Comparison of ENCODE assay signal across 8 mouse cellular contexts in the genomic region with DNA sequence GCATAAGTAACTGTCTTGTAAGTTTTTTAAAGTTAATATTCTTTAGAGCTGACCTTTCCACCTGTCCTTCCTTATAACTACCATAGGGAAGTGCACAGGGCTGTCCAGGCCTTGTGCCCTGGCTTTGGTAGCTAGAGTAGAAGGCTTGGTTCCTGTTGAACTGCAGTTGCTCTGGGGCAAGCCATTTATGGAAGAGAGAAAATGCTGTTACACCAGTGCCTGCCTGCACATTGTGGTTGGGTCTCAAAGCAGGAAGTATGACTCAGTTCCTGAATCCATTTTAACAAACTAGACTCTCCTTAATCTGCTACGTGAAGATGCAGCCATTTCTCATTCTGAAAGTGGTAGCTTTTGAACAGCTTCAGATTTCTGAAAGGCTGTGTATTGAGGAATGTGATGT. TPM values are rescaled to one million over a fixed set of nuclear protein-coding genes. Genes with fewer than 3 reads are reported as not detected.
DNase-seq lines count a peak whose midpoint lies in the region; ATAC-seq and TF ChIP-seq lines count a peak whose summit lies in the region.

No protein-coding gene starts in this region.

- intact Hi-C loops in heart, postnatal 10 days (cut with DNase I): loop anchor here (1.0 kb wide), 1 partner anchor 12 kb away; the partner anchor contains the start of gene Arpc2

- peaks cover 20% of the 10 kb centered on the region; the same call in 1 of the 2 replicates for H3K4me1 ChIP-seq in liver, adult 2 months (ENCODE audit: control insufficient read depth, insufficient read depth, low read length)
- peaks cover 23% of the 10 kb centered on the region for H3K4me1 ChIP-seq in small intestine, adult 2 months (ENCODE audit: control insufficient read depth, insufficient read depth, insufficient read length, low read length)

- peak overlapping the region; percentile 82 for H3K27ac ChIP-seq in liver, adult 2 months (replicated peaks; ENCODE audit: insufficient read depth, low read depth, low read length)
- peak overlapping the region; percentile 99 for H3K27ac ChIP-seq in small intestine, adult 2 months (ENCODE audit: insufficient read depth, low read depth, low read length)

- CTCF ChIA-PET in Patski (lab: Charles Lee): interaction anchor here (0.8 to 3.0 kb wide), 8 partner anchors 9 to 41 kb away, joined by 3 to 10 read pairs (median 3); no protein-coding TSS in a partner anchor

- DNase-seq in 3T3-L1 (ENCODE audit: low read depth, low spot score) (peak; percentile 72), Patski (ENCODE audit: low read depth, low spot score) (peak; percentile 50)
- DNase-seq in heart, postnatal 10 days: peak; percentile 43 to 59
- peak; percentile 60 for DNase-seq in liver, adult 2 months (ENCODE audit: extremely low read depth, low read depth, low spot score)
- no peak for DNase-seq in ovary, postnatal 14 days (ENCODE audit: low spot score)
- no peak for DNase-seq in left cerebral cortex, adult 11 months (ENCODE audit: low spot score)

- H3K36me3 ChIP-seq in liver, adult 2 months (ENCODE audit: control insufficient read depth, insufficient read depth, low read length): peaks cover 40% of the 10 kb centered on the region
- peaks cover 57% of the 10 kb centered on the region for H3K36me3 ChIP-seq in small intestine, adult 2 months (ENCODE audit: control insufficient read depth, insufficient read depth, low read length)

- H3K4me3 ChIP-seq in liver, adult 2 months (ENCODE audit: insufficient read depth, low read depth, low read length): no peak overlapping the region
- no peak overlapping the region for H3K4me3 ChIP-seq in small intestine, adult 2 months (ENCODE audit: low read depth, low read length)

- in situ Hi-C loops in Patski (cut with MboI; ENCODE audit: low pct_unique_long_range_greater_than_20kb): no loop called here

- peak; percentile 81 for ATAC-seq in Patski
- ATAC-seq in erythroid progenitor cell, adult 5-6 weeks (replicated peaks; ENCODE audit: low FRiP score, poor library complexity, severe bottlenecking): no peak

- 29% methylated on average over 1 of the region's 1 CpGs for WGBS in liver, adult 2 months
- WGBS in small intestine, adult 2 months: 0% methylated on average over 1 of the region's 1 CpGs

- TF ChIP-seq CTCF in Patski (IDR thresholded peaks at IDR 0.05): no peak
- TF ChIP-seq CTCF in liver, adult 2 months (IDR thresholded peaks at IDR 0.05; ENCODE audit: low read depth, low read length): no peak
- no peak for TF ChIP-seq CTCF in small intestine, adult 2 months (IDR thresholded peaks at IDR 0.05; ENCODE audit: extremely low read depth, insufficient read length, insufficient replicate concordance, low read depth, low read length)

- POLR2A ChIA-PET in Patski (lab: Charles Lee): interaction anchor here (1.0 to 3.7 kb wide), 2 partner anchors 11 to 36 kb away, joined by 5 to 41 read pairs; partner anchors contain the start of gene Arpc2

- H3K9ac ChIP-seq in liver, adult 2 months (ENCODE audit: low read depth, low read length): no peak overlapping the region

- no peaks in the 10 kb centered on the region for H3K27me3 ChIP-seq in Patski
- H3K27me3 ChIP-seq in liver, adult 2 months (ENCODE audit: control insufficient read depth, insufficient read depth, low read length): no peaks in the 10 kb centered on the region
- H3K27me3 ChIP-seq in small intestine, adult 2 months (ENCODE audit: control insufficient read depth, insufficient read depth, low read length): no peaks in the 10 kb centered on the region

- H3K79me2 ChIP-seq in liver, adult 2 months (ENCODE audit: control insufficient read depth, insufficient read depth, low read length): peaks cover 26% of the 10 kb centered on the region; the same call in 1 of the 2 replicates

- no peak for TF ChIP-seq POLR2A in liver, adult 2 months (IDR thresholded peaks at IDR 0.05; ENCODE audit: extremely low read depth, insufficient read depth, low read length)
- TF ChIP-seq POLR2A in small intestine, adult 2 months (IDR thresholded peaks at IDR 0.05; ENCODE audit: low read depth, low read length): no peak

RNA-seq across cellular contexts. Expression of gene Arpc2, which starts 12.9 kb away (rescaled TPM):
- 419 TPM for polyA plus RNA-seq in Patski (2021)
- total RNA-seq in heart, postnatal 10 days (2021): 100 to 1,000 TPM; 213 to 219 TPM
- total RNA-seq in liver, adult 2 months (2014; rRNA removed): 83.4 and 96.3 TPM in 2 replicates
- polyA plus RNA-seq in liver, adult 2 months (2012; rRNA removed): 59.2 and 70.5 TPM in 2 replicates
- polyA plus RNA-seq in small intestine, adult 2 months (2012; rRNA removed): 110 and 323 TPM in 2 replicates
- 228 and 243 TPM in 2 replicates for total RNA-seq in erythroid progenitor cell, adult 5-6 weeks (2015; ENCODE audit: low replicate concordance)
- 69.4 and 89.7 TPM in 2 replicates for total RNA-seq in erythroid progenitor cell, adult 5-6 weeks (2017; ENCODE audit: low replicate concordance)

RNA-seq across cellular contexts. Expression of gene Gpbar1, which starts 29.6 kb away (rescaled TPM):
- polyA plus RNA-seq in Patski (2021): 1.7 TPM
- not detected for total RNA-seq in heart, postnatal 10 days (2021)
- total RNA-seq in liver, adult 2 months (2014; rRNA removed): not detected in 2 replicates
- polyA plus RNA-seq in liver, adult 2 months (2012; rRNA removed): 0.11 and 0.20 TPM in 2 replicates
- polyA plus RNA-seq in small intestine, adult 2 months (2012; rRNA removed): 1.8 and 3.1 TPM in 2 replicates
- total RNA-seq in erythroid progenitor cell, adult 5-6 weeks (2015; ENCODE audit: low replicate concordance): not detected in 2 replicates
- total RNA-seq in erythroid progenitor cell, adult 5-6 weeks (2017; ENCODE audit: low replicate concordance): not detected in 2 replicates

RNA-seq across cellular contexts. Expression of gene Aamp, which starts 35.7 kb away (rescaled TPM):
- 257 TPM for polyA plus RNA-seq in Patski (2021)
- 100 to 1,000 TPM; 103 to 109 TPM for total RNA-seq in heart, postnatal 10 days (2021)
- 112 and 115 TPM in 2 replicates for total RNA-seq in liver, adult 2 months (2014; rRNA removed)
- polyA plus RNA-seq in liver, adult 2 months (2012; rRNA removed): 156 TPM in 2 replicates
- polyA plus RNA-seq in small intestine, adult 2 months (2012; rRNA removed): 81.6 and 160 TPM in 2 replicates
- total RNA-seq in erythroid progenitor cell, adult 5-6 weeks (2015; ENCODE audit: low replicate concordance): 12.6 and 14.3 TPM in 2 replicates
- 17.1 and 26.6 TPM in 2 replicates for total RNA-seq in erythroid progenitor cell, adult 5-6 weeks (2017; ENCODE audit: low replicate concordance)

RNA-seq across cellular contexts. Expression of gene Pnkd, which starts 35.9 kb away (rescaled TPM):
- 158 TPM for polyA plus RNA-seq in Patski (2021)
- 100 to 1,000 TPM; 205 to 211 TPM for total RNA-seq in heart, postnatal 10 days (2021)
- total RNA-seq in liver, adult 2 months (2014; rRNA removed): 28.0 and 34.4 TPM in 2 replicates
- polyA plus RNA-seq in liver, adult 2 months (2012; rRNA removed): 130 and 138 TPM in 2 replicates
- polyA plus RNA-seq in small intestine, adult 2 months (2012; rRNA removed): 36.9 and 62.6 TPM in 2 replicates
- 6.5 and 12.2 TPM in 2 replicates for total RNA-seq in erythroid progenitor cell, adult 5-6 weeks (2015; ENCODE audit: low replicate concordance)
- total RNA-seq in erythroid progenitor cell, adult 5-6 weeks (2017; ENCODE audit: low replicate concordance): 0.76 and 1.8 TPM in 2 replicates

RNA-seq across cellular contexts. Expression of gene Cxcr1, which starts 54.4 kb away (rescaled TPM):
- polyA plus RNA-seq in Patski (2021): not detected
- not detected for total RNA-seq in heart, postnatal 10 days (2021)
- not detected in 2 replicates for total RNA-seq in liver, adult 2 months (2014; rRNA removed)
- not detected in 2 replicates for polyA plus RNA-seq in liver, adult 2 months (2012; rRNA removed)
- not detected in 2 replicates for polyA plus RNA-seq in small intestine, adult 2 months (2012; rRNA removed)
- total RNA-seq in erythroid progenitor cell, adult 5-6 weeks (2015; ENCODE audit: low replicate concordance): not detected in 2 replicates
- not detected in 2 replicates for total RNA-seq in erythroid progenitor cell, adult 5-6 weeks (2017; ENCODE audit: low replicate concordance)

Comparison
In these comparisons a context has a peak if more than half of its experiments do, and no peak if none do; other contexts are left out.
1. DNase-seq: peak in 3T3-L1 (single experiment), Patski (single experiment), heart, postnatal 10 days (2 of 2) and liver, adult 2 months (single experiment); none in ovary, postnatal 14 days (single experiment) and left cerebral cortex, adult 11 months (single experiment).